Mouse (Mus musculus) mouse trophoblast stem cell (cell line): Measurements from ENCODE around the gene Rab10.

ENCODE experiments used
- in situ Hi-C, 2 experiments: fragments of 300-500 bp; cut with MseI, MboI; formaldehyde crosslinking; loops; 2 replicates in 1 of 2; 3 replicates in 1 of 2; pipeline ENCODE4 v1.15.1; 2025

The Rab10 gene

DNA sequence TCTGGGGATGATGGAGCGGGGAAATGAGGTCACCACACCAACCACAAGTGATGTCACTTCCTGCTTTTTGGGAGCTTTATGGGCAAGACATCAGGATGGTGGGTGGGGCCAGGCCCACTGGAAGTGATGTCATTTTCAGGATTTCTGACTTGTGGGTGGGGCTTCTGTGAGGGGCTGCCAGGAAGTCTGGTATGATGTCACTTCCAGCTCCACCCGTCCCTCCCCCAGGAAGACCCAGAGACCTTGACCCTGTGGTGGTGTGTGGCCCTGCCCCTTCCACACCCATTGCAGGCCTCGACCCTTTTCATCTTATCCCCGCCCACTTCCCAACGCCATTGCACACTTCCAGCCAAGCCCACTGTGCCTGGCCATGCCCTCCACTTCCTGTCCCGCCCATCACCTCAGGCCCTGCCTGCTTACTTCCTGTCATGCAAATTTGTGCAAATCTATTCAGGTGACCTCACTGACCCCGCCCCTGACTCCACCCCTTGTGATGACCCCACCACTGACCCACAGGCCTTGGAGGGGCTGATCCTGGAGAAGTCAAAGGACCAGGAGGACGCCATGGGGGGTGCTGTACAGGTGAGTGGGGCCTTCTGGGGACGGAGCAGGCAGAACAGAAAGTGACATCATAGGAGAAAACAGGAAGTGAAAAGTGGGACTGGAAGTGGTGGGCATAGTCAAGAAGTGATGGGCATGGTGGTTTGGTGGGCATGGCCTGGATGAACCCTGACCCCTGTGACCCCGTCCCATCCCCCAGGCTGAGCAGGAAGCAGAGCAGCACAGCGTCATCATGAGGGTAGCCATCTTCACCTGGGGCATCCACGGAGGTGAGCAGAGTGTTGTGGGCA lies 72.7 kb downstream of the Rab10 start:
- in situ Hi-C loops, result no loop called here

DNA sequence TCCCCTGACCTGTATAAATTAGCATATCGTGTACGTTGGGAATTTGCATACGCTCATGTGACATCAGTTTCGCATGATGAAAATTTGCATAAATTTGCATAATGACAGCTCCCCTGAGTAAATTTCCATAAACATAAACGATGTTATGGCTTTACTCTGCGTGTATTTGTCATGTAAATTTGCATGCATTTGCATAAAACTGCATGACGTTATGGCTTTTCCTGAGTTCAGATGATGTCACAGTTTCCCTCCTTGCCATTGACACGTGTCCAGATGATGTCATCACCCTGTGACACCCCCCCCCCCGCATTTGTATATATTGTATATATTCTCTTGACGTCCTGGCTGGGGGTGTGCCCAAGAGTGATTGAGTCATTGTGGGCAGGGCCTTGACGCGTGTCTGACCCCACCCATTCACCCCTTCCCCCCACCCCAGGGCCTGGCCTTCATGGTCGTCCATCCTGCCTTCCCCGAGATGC lies 73.6 kb downstream of the Rab10 start:
- in situ Hi-C loops, result no loop called here

DNA sequence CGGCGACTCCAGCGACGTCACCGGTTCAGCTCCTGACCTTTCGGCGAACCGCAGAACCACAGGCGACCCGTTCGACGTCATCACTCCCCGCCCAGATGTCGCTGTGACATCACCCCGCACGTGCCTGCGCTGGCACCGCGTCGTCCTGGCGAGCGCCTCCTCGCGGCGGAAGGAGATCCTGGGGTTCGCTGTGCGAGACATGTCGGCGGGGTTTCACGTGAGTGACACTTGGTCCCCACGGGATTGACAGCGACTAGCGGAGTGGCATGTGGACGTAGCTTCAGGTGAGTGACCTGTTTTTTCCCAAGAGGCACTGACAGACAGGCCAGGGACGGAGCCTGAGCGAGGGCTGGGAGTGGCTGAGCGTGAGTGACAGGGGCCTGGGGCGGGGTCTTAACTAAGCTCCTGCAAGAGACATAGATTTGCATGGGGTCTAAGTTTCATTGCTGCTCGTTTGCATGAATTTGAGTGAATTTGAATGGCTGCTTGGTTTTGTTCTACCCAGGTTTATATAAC lies 74.1 kb downstream of the Rab10 start:
- in situ Hi-C loops, result no loop called here

DNA sequence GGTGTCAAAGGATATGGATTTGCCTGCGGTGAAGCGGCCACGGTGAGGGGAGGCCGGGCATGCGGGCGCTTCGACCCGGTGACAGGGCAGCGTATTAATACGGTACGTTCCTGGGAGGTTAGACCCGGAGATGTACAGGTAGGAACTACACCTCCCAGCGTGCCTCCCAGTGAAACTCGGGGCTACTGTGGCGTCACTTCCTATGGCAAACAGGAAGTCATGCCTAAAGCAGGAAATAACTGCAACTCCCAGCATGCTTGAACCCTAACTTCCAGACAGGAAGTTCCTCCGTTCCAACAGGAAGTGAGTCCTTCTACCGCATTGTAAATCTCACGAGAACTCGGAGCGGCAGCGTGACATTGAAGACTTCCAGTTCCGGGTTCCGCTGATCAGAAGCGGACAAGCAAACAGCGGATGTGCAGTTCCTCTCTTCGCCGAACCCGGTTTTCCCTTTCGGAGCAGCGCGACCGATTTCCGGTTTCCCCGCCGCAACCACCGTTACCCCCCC lies 74.6 kb downstream of the Rab10 start:
- in situ Hi-C loops, result no loop called here

DNA sequence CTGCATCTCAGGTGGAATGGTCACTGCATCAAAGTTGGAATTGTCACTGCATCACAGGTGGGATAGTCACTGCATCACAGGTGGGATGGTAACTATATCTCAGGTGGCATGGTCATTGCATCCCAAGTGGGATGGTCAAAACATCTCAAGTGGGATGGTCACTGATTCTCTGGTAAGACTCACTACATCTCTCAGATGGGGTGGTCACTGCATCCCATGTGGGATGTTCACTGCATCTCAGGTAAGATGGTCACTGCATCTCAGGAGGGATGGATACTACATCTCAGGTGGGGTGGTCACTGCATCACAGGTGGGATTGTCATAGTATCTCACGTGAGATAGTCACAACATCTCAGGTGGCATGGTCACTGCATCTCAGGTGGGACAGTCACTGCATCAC lies 75.7 kb downstream of the Rab10 start:
- in situ Hi-C loops, result no loop called here

DNA sequence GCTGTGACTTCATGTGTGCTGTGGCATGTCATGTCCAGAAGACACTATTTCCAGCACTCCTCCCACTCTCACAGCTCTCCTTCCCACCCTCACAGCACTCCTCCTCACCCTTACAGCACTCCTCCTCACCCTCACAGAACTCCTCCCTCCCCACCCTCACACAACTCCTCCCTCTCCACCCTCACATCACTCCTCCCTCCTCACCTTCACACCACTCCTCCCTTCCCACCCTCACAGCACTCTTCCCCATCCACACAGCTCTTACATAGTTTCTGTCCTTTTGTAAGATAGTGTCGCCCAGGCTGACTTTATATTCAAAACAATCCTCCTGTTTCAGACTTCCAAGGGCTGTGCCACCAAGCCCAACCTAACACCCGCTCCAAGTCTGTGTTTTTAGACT lies 86.4 kb downstream of the Rab10 start:
- in situ Hi-C loops, result no loop called here

DNA sequence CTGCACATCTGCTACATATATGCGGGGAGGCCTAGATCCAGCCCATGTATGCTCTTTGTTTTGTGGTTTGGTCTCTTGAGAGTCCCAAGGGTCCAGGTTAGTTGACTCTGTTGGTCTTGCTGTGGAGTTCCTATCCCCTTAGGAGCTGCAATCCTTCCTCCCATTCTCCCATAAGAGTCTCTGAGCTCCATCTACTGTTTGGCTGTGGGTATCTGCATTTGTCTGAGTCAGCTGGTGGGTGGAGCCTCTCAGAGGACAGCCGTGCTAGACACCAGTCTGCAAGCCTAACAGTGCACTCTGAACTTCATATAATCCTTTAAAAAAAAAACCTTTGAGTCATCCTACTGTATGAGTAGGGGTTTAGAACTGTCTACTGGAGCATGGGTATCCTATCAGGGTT lies 99.6 kb downstream of the Rab10 start:
- in situ Hi-C loops, result loop anchor here in 1 of 2 experiments (10.0 kb wide), 1 partner anchor 105 kb away; no protein-coding TSS in a partner anchor

DNA sequence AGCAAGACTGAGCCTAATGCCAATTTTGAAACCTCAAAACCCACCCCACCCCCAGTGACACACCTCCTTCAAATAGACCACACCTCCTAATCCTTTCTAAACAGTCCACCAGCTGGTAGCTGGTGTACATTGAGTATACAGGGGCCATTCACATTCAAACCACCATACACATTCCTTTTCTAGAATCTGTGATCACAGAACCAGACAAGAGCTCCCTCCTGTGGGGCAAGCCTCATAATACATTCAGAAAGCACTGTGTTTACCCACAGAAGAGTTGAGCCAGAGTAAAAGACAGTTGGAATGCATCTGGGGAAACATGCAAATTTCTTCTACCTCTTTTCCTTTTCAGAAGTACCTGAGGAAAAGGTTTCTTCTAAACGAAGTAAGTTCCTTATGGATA lies 100.6 kb downstream of the Rab10 start:
- in situ Hi-C loops, result no loop called here
